Mouse (Mus musculus): ENCODE results near the gene Tspyl2.

DNA sequence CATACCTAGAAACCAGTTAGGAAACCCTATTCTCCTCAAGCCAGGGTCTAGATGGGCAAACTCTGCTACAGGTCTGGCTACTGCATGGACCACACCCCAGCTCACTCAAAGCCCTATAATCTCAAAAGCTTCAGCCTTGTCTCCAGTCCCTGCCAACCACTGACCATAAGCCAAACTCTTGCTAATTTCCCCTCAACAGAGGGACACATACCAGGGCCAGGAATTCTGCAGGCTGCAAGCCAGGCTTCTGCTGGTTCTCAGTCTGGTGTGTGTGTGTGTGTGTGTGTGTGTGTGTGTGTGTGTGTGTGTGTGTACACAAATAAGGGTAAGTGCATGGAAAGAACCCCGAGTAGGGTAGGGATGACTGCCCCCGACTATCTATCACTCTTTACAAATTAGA, 24.2 kb upstream of the Tspyl2 start:
- no peak for TF ChIP-seq CTCF (IDR thresholded peaks at IDR 0.05; ENCODE audit: control insufficient read depth, insufficient read depth, insufficient read length)
- TF ChIP-seq USF1 (IDR thresholded peaks at IDR 0.05; ENCODE audit: low read depth) = no peak
- no peak for TF ChIP-seq MAX (IDR thresholded peaks at IDR 0.05)
- TF ChIP-seq MYOD1 (IDR thresholded peaks at IDR 0.05; ENCODE audit: control insufficient read depth, insufficient read length, low read depth) = no peak
- TF ChIP-seq FOSL1 (IDR thresholded peaks at IDR 0.05; ENCODE audit: insufficient read depth, low read length, poor library complexity, severe bottlenecking) = no peak
- no peak for TF ChIP-seq MYOG (IDR thresholded peaks at IDR 0.05; ENCODE audit: control insufficient read depth, extremely low read depth, insufficient read length)
- no peak for TF ChIP-seq CEBPB (IDR thresholded peaks at IDR 0.05; ENCODE audit: low read depth)

All from C2C12 (cell line).